Mouse (Mus musculus) regulatory T cell (primary cell): ENCODE results near the gene B3galnt2.
"Not testable (repeated sequence)": the region's sequence is repeated elsewhere in the genome, so short reads cannot be mapped to it uniquely, and the experiment has no call there.

Experiments used
- in situ Hi-C: fragments of 300-600 bp; cut with MboI, MseI; formaldehyde crosslinking; loops from one replicate; pipeline ENCODE4 v1.15.1; 2025; ENCODE audit warnings: high pct_unique_total_duplicates

B3galnt2 gene

DNA sequence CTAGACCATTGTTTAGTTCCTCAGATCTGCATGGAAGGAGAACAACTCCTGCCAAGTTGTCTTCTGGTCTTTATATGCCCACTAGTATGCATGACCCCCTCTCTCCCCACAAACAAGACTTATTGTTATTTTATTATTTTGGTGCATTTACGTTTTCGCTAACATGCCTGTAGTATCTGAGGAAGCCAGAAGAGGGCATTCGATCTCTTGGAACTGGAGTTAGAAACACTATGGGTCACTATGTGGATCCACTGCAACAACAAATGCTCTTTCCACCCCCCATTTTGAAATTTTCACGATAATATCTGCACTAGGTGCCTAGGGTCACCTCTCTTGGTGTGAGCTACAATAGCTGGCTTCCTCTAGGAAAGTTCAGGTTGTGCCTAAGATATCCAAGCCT is 49.8 kb downstream of the B3galnt2 start:
- in situ Hi-C loops, result no loop called here

DNA sequence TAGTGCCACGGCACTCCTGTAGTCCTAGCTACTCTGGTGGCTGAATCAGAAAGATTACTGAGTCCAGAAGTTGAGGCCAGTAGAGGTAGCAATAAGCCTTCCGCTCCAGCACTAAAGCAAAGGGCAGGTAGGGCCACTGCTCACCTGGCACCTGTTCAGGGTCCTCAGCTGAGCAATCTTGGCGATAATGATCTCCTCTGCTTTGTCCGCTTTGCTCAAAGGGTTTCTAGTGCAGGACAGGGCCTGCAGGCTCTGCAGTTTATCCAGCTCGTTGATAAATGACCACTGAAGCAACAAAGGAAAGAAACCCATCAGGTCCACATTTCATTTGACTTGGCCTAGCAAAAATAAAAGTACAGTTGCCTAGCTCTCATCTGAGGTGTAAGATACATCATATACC is 50.7 kb downstream of the B3galnt2 start:
- in situ Hi-C loops, result no loop called here

DNA sequence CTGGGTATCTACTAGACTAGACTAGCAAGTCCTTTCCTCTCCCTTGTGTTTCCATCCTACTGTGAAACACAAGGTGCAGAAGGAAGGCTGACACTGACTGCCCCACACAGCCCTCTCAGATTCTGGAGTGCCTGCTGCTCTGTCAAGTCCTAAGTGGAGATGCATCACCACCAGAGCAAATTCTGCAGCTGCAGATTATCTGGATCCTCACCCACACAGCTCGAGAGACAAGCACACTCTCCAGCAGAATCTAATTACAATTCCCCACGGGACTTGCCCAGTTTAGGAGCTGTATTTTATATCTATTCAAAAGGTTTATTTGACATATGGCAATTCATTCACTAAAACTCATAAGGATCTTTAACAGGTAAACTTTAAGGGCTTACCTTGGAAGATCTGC is 51.8 kb downstream of the B3galnt2 start:
- in situ Hi-C loops, result no loop called here

DNA sequence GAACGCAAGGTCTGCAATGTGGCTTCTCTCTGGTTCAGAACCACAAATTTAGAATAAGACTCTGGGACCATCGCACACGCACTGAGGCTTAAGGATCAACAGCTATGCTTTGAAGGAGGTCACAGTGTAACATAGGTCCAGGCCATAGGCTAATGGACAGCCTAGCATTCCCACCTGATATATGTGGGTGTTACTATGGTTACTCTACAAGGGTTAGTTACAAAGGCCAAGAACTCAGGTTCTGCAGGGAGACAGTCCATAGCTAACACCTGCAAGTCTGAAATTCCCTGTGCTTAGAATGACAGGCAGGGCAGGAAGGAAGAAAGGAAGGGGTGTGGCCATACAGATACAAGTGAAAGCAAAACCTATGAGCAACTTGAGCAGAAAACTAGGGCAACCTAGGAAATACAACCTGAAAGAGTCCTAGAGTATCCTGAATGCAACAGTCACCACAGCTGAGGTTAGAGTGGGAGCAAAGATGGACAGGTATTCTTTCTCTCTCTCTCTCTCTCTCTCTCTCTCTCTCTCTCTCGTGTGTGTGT is 57.3 kb downstream of the B3galnt2 start:
- in situ Hi-C loops, result no loop called here

DNA sequence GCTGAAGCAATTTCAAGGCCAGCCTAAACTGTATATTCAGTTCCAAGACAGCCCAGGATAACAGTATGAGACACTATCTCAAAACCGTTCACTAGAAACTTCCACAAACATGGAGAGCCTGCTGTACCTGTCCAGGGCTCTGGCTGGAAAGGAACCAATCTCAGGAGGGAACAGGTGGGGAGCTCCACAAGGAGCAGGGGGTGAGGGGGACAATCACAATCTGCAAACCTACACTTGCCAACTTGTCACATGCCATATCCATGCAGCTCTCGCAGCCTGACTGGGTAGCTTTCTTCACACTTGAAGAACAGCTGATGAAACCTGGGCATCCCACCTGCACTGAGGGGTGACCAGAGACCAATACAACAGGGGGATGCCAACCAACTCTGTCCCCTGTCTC is 59.7 kb downstream of the B3galnt2 start:
- in situ Hi-C loops, result no loop called here

DNA sequence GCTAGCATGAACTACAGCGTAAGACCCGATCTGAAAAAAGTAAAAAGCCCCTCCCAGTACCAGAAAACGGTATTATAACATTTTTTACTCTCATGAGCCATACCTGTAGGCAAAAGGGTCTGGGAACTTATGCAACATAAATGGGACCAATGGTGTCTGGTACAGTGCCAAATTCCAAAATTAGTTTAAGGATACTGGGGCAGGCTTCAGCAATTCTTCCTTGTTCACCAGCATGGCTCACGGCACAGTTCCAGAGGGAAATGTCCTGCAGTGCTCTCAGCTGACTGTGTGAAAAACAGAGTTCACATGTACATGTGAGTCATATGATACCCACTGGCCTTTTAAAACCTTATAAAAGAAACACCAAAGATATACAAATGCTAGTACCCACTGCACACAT is 60.3 kb downstream of the B3galnt2 start:
- in situ Hi-C loops, result no loop called here

DNA sequence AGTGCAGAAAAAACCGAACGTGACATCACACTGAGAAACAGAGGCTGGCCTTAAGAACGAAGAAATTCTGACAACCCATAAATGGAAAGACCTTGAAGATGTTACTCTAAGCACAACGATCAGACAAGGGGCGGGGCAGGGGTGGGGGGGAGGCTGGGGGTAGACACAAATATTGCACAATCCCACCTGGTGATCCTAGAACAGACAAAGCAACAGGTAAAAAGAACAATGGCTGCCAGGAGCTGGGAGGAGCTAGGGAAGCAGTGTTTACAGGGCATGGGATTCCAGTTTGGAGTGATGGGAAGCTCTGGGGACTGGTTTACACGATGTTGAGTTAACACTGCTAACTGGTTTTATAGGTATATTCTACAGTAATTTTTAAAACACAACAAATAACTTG is 61.3 kb downstream of the B3galnt2 start:
- in situ Hi-C loops, result no loop called here

DNA sequence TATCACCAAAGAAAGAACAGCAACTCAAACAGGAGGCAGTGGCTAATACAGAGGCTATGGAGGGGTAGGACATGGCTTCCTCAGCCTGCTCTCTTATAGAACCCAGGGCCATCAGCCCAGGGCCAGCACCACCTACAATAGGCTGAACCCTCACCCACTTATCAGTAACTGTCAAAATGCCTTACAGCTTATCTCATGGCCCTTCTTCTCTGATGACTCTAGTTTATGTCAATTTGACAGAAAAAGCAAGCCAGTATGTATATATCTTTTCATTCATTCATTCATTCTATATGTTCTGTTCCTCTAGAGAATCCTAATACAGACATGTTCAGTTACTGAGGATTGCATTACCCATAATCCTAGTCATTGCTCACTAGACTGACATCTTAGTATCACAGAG is 64.0 kb downstream of the B3galnt2 start:
- in situ Hi-C loops, result no loop called here

DNA sequence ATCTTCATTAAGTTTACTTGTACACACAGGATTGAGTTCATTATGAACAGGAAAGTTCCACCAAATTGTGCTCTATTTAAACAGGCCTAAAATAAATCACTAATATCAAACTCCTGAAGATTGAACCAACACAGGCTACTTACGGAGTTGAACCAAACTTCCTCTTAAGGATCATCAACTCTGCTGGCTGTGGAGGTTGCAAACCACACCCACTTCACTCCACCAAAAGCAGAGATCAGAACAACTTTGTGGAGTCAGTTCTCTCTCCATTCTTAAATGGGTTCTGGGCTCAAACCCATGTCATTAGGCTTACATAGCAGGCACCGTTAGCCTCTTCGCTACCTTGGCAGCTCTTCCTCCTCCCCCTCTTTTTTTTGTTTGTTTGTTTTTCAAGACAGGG is 64.6 kb downstream of the B3galnt2 start:
- in situ Hi-C loops, result no loop called here

DNA sequence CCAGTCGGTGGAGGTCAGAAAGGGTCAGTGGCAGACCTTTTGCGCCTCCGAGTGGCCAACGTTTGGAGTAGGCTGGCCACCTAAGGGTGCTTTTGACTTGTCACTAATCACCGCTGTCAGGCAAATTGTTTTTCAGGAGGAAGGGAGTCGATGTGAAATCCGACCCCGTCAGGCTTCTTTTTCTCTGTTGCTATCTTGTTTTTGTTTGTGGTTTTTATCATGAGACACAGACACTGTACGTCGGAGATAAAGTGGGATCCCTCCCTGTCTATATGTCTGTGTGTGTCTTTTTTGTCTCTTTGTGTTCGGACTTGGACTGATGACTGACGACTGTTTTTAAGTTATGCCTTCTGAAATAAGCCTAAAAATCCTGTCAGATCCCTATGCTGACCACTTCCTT is 67.1 kb downstream of the B3galnt2 start:
- in situ Hi-C loops, result not testable (repeated sequence)

DNA sequence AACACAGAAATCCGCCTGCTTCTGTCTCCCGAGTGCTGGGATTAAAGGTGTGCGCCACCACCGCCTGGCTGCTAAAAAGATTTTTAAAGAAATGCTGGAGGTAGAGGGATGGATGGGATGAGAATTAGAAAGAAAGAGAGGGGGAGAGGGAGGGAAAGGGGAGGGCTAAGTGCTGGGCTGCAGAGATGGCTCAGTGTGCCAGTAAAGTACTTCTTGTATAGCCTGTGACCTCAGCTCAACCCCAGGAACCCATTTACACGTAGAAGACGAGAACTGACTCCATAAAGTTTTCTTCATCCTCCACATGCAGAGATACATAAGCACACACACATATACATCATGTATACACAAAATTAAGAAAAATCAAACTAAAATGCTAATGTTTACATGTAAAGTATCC is 71.3 kb downstream of the B3galnt2 start:
- in situ Hi-C loops, result no loop called here

DNA sequence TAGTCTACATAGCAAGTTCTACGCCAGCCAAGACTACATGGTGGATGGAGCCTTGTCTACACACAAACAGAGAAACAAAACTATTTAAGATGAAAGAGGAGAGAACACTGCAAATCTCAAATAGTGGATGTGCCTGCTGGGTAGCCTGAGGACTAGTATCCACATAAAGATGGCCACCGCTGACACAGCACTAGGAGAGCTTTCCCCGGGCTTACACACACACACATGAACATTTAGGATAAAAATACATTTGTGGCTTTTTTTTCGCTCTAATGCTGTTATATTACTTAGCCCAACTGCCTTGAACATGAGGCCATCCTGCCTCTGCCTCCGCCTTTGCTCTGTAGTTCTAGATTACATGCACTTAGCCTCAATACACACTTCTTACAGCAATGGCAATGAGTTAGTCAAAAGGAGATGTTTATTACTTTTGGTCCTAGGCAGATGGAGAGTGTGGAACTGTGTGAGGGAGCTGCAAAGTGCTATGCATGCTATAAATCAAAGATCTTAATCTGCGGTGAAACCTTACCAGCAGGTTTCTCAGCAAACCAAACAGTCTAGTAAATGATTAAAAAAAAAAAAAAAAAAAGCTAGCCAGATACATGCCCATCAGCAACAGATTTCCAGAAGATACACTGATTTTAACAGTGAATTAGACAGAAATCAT is 72.0 kb downstream of the B3galnt2 start:
- in situ Hi-C loops, result no loop called here

DNA sequence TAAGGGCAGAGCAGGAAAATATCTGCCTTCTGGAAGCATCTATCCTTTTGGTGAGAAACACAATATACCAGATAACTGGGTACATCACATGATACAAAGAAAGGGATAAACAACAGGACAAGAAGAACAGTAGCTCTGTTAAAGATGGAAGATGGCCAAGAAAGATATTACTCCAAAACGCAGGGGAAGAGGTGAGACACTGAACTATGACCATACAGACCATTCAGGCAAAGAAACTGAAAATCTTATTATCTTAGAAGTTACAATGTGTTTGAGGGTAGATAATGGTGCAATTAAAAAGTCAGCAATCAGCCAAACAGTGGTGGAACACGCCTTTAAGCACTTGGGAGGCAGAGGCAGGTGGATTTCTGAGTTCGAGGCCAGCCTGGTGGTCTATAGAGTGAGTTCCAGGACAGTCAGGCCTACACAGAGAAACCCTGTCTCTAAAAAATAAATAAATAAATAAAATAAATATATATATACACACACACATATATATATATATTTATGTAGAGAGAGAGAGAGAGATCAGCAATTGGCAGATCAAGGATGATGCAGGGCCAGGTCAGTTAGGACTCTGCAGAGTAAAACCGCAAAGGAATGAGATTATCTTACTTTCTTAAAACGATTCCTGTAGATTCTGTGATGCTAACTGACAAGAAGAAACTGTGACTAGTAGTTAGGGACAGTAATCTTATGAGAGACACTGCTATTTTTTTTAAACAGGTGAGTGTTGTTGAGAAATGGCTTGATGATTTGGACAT is 79.2 kb downstream of the B3galnt2 start:
- in situ Hi-C loops, result no loop called here

DNA sequence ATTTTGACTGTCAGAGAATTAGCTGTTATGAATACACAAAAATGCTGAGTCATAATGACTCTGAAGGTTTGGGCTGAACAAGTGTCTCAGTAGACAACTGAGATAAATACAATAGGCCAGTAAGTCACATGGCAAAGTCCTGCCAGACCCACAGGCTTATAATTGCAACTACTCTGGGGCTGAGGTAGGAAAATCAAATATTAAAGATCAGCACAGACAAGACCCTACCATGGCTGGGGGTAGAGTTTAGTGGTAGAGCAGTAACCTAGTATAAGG is 79.7 kb downstream of the B3galnt2 start:
- in situ Hi-C loops, result no loop called here

DNA sequence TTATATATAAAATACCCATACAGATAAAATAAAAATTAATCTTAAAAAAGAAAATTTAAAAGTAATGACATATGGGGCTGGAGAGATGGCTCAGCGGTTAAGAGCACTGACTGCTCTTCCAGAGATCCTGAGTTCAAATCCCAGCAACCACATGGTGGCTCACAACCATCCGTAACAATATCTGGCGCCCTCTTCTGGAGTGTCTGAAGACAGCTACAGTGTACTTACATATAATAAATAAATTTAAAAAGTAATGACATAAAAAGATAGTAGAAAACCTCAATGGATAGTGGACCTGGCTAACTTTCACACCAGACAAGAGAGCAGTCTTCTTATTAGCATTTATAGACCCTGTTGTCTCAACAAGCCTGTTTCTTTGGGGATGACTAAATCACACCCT is 81.1 kb downstream of the B3galnt2 start:
- in situ Hi-C loops, result not testable (repeated sequence)

DNA sequence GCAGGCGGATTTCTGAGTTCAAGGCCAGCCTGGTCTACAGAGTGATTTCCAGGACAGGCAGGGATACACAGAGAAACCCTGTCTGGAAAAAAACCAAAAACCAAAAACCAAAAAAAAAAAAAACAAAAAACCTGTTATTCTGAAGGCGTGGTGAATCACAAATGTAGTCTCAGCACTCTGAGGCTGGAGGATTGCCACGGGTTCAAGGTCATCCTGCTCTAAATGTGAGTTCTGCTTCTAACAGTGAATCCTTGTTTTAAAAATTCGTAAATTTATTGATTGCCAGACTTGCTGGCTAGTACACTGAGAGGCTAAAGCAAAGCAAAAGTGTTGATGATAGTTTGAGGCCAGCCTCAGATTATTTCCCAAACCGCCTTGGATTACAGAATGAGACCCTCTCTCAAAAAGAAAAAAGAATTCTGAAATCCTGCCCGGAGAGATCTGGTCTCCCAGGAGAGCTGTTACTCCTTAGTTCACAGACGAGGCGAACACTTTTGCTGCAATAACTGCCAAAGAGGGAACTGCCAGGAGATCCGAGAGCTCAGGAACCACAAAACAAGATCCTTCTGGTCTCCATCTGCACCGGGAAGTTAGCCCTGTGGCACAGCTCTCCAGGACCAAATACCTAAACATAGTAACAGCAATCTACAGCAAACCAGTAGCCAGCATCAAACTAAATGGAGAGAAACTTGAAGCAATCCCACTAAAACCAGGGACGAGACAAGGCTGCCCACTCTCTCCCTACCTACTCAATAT is 81.8 kb downstream of the B3galnt2 start:
- in situ Hi-C loops, result no loop called here

DNA sequence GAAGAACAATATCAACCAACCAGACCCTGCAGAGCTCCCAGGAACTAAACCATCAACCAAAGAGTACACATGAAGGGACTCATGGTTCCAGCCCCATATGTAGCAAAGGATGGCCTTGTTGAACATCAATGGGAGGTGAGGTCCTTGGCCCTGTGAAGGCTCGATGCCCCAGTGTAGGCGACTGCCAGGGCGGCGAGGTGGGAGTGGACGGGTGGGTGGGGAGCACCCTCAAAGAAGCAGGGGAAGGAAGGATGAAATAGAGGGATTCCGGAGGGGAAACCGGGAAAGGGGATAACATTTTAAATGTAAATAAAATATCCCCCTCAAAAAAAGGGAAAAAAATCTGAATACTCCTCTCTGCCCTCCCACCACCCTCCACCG is 84.6 kb downstream of the B3galnt2 start:
- in situ Hi-C loops, result no loop called here

DNA sequence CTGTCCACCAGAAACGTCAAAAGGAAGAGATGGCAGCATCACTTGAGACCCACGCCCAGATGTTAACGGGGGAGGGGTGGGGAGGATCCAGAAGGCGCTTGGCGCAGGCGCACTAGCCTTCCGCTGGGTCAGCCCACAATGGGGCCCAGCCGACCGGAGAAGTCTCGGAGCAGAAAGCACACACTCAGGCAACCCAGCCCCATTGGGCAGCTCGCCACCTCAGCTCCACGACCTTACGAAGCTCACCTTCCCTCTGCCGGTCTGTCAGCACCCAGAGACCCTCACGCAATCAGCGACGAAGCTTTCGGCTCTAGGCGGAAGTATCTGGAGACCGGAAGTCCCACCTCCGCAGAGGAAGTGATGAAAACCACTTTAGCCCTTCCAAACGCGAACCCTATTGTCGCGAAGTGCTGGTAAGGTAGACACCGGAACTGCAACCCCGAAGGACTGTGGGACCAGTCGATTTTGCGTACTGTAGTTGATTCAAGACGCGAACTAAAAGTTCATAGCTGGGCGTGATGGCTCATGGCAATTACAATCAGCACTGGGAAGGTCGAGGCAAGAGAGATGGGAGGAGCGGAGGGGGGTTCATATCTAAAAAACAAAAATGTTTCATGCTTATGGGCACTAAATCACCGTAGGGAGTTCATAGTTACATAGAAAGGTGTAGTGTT is 85.2 kb downstream of the B3galnt2 start, which contains the start of gene Tbce:
TSS of gene Tbce (minus strand) at position 347 of the 674 bp plus-strand sequence.
- in situ Hi-C loops, result no loop called here

DNA sequence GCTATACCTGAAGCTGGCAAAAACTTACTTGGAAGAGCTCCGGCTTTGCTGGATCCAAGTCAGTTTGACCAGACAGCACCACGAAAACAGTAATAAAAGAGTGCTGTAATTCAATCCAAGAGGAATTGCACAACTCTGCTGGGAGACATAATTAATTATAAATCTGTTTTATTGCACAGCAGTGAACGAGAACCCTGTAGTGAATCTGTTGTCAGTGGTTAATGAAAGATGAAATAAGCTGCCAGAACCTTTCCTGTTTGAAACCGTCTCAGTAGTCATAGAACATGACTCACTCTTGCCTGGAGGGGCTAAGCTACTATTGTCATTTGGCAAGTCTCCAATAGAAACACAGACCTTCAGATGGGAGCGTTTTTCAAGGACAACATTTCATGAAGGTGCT is 85.9 kb downstream of the B3galnt2 start:
- in situ Hi-C loops, result no loop called here

DNA sequence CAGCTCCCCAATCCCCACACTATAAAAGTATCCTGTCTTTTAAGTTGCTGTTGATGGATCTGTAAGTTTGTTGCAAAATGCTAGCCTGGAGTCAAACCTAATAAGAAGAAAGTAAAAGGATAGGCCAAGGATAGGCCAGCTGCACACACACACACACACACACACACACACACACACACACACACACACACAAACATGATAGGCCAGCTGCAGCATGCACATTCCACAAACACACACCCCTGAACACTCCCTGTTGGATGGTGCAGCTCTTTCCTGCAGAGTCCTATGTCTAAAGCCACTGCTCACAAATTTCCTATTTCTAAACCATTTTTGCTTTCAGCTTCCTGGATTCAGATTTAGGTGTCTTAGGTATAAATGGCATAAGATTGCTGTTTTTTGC is 89.6 kb downstream of the B3galnt2 start:
- in situ Hi-C loops, result no loop called here

DNA sequence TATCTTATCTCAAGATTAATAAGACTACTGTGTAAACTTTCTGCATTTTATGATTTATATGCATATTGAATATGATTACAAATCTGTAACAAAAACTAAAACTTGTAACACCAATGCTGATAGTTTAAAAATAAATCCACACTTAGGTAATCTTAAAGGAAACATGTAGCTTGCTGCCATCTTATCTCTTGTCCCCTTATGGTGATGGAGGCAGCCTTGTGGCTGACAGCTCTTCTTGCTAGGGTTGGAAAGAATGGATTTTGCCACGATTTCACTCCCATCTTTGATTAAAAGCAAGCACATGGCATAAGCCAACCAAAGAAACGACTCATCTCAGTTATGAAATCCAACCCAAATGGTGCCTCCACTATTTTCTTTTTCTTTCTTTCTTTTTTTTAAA is 90.3 kb downstream of the B3galnt2 start:
- in situ Hi-C loops, result no loop called here
